Mouse (Mus musculus) cerebellum, adult 2 months (tissue): ENCODE results near the gene Gm30083.

Experiments used
- CTCF ChIP-seq: fragments of 200-500 bp; IDR thresholded peaks from 2 replicates; pipeline ENCODE4 v1.5.1; 2011; ENCODE audit warnings: low read depth, mild to moderate bottlenecking, control low read depth, low read length, moderate library complexity, borderline replicate concordance; ENCODE audit not compliant: insufficient read depth
- POLR2A ChIP-seq: fragments of 200-500 bp; IDR thresholded peaks from 2 replicates; pipeline ENCODE4 v1.6.1; 2011; ENCODE audit warnings: low read length, control low read depth, borderline replicate concordance; ENCODE audit not compliant: insufficient read depth

- TF ChIP-seq CTCF = no peak
- TF ChIP-seq POLR2A = no peak
Measured at GRCm38 (mm10) chr14:33978604-33979059, 36.4 kb downstream of the Gm30083 start, which contains the start of gene Zfp488.
